ENCODE assay signal across 8 mouse cellular contexts in genomic region chr14:31251626-31252025, GRCm38 (mm10). TPM values are rescaled to one million over a fixed set of nuclear protein-coding genes. Genes with fewer than 3 reads are reported as not detected.
A peak's percentile ranks its signal among the peaks of the same experiment; 100 is the strongest.
DNase-seq lines count a peak whose midpoint lies in the region; ATAC-seq and TF ChIP-seq lines count a peak whose summit lies in the region.

No protein-coding gene starts in this region.

- TF ChIP-seq CTCF in olfactory bulb, adult 2 months (IDR thresholded peaks at IDR 0.05; ENCODE audit: insufficient read depth, low read depth, low read length), result no peak

- TF ChIP-seq POLR2A in olfactory bulb, adult 2 months (IDR thresholded peaks at IDR 0.05; ENCODE audit: insufficient read depth, low read depth, low read length), result no peak

- ATAC-seq in lung, embryonic 16.5 days (ENCODE audit: low read depth), result no peak; the same call in 1 of the 2 replicates
- peak; percentile 36 for ATAC-seq in erythroblast, adult 5-6 weeks (replicated peaks; ENCODE audit: low FRiP score, poor library complexity, severe bottlenecking)
- 0 out of 2 replicates have a peak, but pooled peaks have one; percentile 40 for ATAC-seq in limb, embryonic 11.5 days (ENCODE audit: insufficient number of reproducible peaks, low FRiP score, low TSS enrichment, low read depth)

- H3K4me3 ChIP-seq in lung, embryonic 16.5 days (ENCODE audit: low read length), result peak overlapping the region; percentile 99
- peak overlapping the region; percentile 98 for H3K4me3 ChIP-seq in limb, embryonic 11.5 days (ENCODE audit: low read depth, low read length)
- peak overlapping the region; percentile 86 for H3K4me3 ChIP-seq in olfactory bulb, adult 2 months (ENCODE audit: insufficient read depth, low read depth, low read length)

- H3K9ac ChIP-seq in lung, embryonic 16.5 days (ENCODE audit: low read length), result peak overlapping the region; percentile 99
- H3K9ac ChIP-seq in limb, embryonic 11.5 days (ENCODE audit: low read length), result peak overlapping the region; percentile 95

- peaks cover 30% of the 10 kb centered on the region for H3K36me3 ChIP-seq in lung, embryonic 16.5 days (ENCODE audit: control insufficient read depth, insufficient read depth, low read length)
- H3K36me3 ChIP-seq in limb, embryonic 11.5 days (ENCODE audit: control insufficient read depth, insufficient read depth, low read length), result peaks cover 24% of the 10 kb centered on the region

- H3K4me1 ChIP-seq in lung, embryonic 16.5 days (replicated peaks; ENCODE audit: control insufficient read depth, insufficient read depth, low read length), result peaks cover 15% of the 10 kb centered on the region
- 0 out of 2 replicates have a peak, but pooled peaks cover 2% of the 10 kb centered on the region for H3K4me1 ChIP-seq in limb, embryonic 11.5 days (ENCODE audit: control insufficient read depth, insufficient read depth, low read length)
- peaks cover 2% of the 10 kb centered on the region; the same call in 1 of the 2 replicates for H3K4me1 ChIP-seq in olfactory bulb, adult 2 months (ENCODE audit: control insufficient read depth, insufficient read depth, low read length)

- no peak for DNase-seq in lung, postnatal 25 days (ENCODE audit: low spot score)
- DNase-seq in limb, embryonic 11.5 days (ENCODE audit: low spot score), result no peak
- DNase-seq in adrenal gland, adult (ENCODE audit: inconsistent age in 2 of 2, low spot score in 1 of 2), result no peak
- DNase-seq in adrenal gland, postnatal 25 days, result no peak
- DNase-seq in urinary bladder, adult 18-20 months (ENCODE audit: low spot score in 2 of 2), result no peak

- WGBS in lung, embryonic 16.5 days, result under 1% methylated on average over 15 of the region's 18 CpGs
- 3% methylated on average over 18 of the region's 18 CpGs for WGBS in limb, embryonic 11.5 days
- WGBS in olfactory bulb, adult 2 months, result 1% methylated on average over 18 of the region's 18 CpGs

- peak overlapping the region; percentile 62 for H3K27ac ChIP-seq in lung, embryonic 16.5 days (ENCODE audit: low read length)
- H3K27ac ChIP-seq in limb, embryonic 11.5 days (replicated peaks; ENCODE audit: low read depth, low read length), result no peak overlapping the region; the same call in 1 of the 2 replicates
- 0 out of 2 replicates have a peak overlapping the region, but pooled peaks have one; percentile 3 for H3K27ac ChIP-seq in olfactory bulb, adult 2 months (ENCODE audit: insufficient read depth, low read depth, low read length)

- no peaks in the 10 kb centered on the region for H3K27me3 ChIP-seq in lung, embryonic 16.5 days (ENCODE audit: control insufficient read depth, insufficient read depth, low read depth, low read length)
- no peaks in the 10 kb centered on the region for H3K27me3 ChIP-seq in limb, embryonic 11.5 days (ENCODE audit: control insufficient read depth, insufficient read depth, low read length)

- no peaks in the 10 kb centered on the region for H3K9me3 ChIP-seq in lung, embryonic 16.5 days (ENCODE audit: control insufficient read depth, low read length)
- H3K9me3 ChIP-seq in limb, embryonic 11.5 days (ENCODE audit: control insufficient read depth, low read length), result no peaks in the 10 kb centered on the region

- peak overlapping the region; percentile 88 for H3K4me2 ChIP-seq in lung, embryonic 16.5 days (ENCODE audit: low read depth, low read length)
- H3K4me2 ChIP-seq in limb, embryonic 11.5 days (ENCODE audit: low read depth, severe bottlenecking), result peak overlapping the region; percentile 68

RNA-seq across cellular contexts. Expression of gene Bap1, which starts 0.4 kb away (rescaled TPM):
- 79.8 and 82.2 TPM in 2 replicates for polyA plus RNA-seq in lung, embryonic 16.5 days (2015; fragmentation: Nextera tagmentation; extraction: Ambion mirVana)
- 4.0 and 11.1 TPM in 2 replicates for total RNA-seq in erythroblast, adult 5-6 weeks (2015; ENCODE audit: low replicate concordance)
- 22.9 and 32.1 TPM in 2 replicates for total RNA-seq in erythroblast, adult 5-6 weeks (2017; ENCODE audit: low replicate concordance)
- polyA plus RNA-seq in limb, embryonic 11.5 days (2014; fragmentation: Nextera tagmentation; extraction: Ambion mirVana), result 111 and 112 TPM in 2 replicates
- polyA plus RNA-seq in olfactory bulb, adult 2 months (2012; ENCODE audit: insufficient read depth, insufficient read length, low replicate concordance, missing spikeins), result not detected in 2 replicates
- total RNA-seq in adrenal gland, postnatal 25 days (2021), result 62.6 and 65.9 TPM in 2 replicates

RNA-seq across cellular contexts. Expression of gene Phf7, which starts 0.5 kb away (rescaled TPM):
- 13.5 TPM in 2 replicates for polyA plus RNA-seq in lung, embryonic 16.5 days (2015; fragmentation: Nextera tagmentation; extraction: Ambion mirVana)
- 4.8 and 11.5 TPM in 2 replicates for total RNA-seq in erythroblast, adult 5-6 weeks (2015; ENCODE audit: low replicate concordance)
- 2.5 and 4.8 TPM in 2 replicates for total RNA-seq in erythroblast, adult 5-6 weeks (2017; ENCODE audit: low replicate concordance)
- polyA plus RNA-seq in limb, embryonic 11.5 days (2014; fragmentation: Nextera tagmentation; extraction: Ambion mirVana), result 12.7 and 13.5 TPM in 2 replicates
- polyA plus RNA-seq in olfactory bulb, adult 2 months (2012; ENCODE audit: insufficient read depth, insufficient read length, low replicate concordance, missing spikeins), result not detected in 2 replicates
- 7.6 and 11.0 TPM in 2 replicates for total RNA-seq in adrenal gland, postnatal 25 days (2021)

RNA-seq across cellular contexts. Expression of gene Sema3g, which starts 34.0 kb away (rescaled TPM):
- polyA plus RNA-seq in lung, embryonic 16.5 days (2015; fragmentation: Nextera tagmentation; extraction: Ambion mirVana), result 2.3 and 2.7 TPM in 2 replicates
- not detected in 2 replicates for total RNA-seq in erythroblast, adult 5-6 weeks (2015; ENCODE audit: low replicate concordance)
- total RNA-seq in erythroblast, adult 5-6 weeks (2017; ENCODE audit: low replicate concordance), result not detected in 2 replicates
- 0.09 and 0.20 TPM in 2 replicates for polyA plus RNA-seq in limb, embryonic 11.5 days (2014; fragmentation: Nextera tagmentation; extraction: Ambion mirVana)
- not detected in 2 replicates for polyA plus RNA-seq in olfactory bulb, adult 2 months (2012; ENCODE audit: insufficient read depth, insufficient read length, low replicate concordance, missing spikeins)
- total RNA-seq in adrenal gland, postnatal 25 days (2021), result 6.3 and 7.5 TPM in 2 replicates

RNA-seq across cellular contexts. Expression of gene Nisch, which starts 34.9 kb away (rescaled TPM):
- 377 and 397 TPM in 2 replicates for polyA plus RNA-seq in lung, embryonic 16.5 days (2015; fragmentation: Nextera tagmentation; extraction: Ambion mirVana)
- total RNA-seq in erythroblast, adult 5-6 weeks (2015; ENCODE audit: low replicate concordance), result 30.2 and 34.1 TPM in 2 replicates
- total RNA-seq in erythroblast, adult 5-6 weeks (2017; ENCODE audit: low replicate concordance), result 19.5 and 21.8 TPM in 2 replicates
- polyA plus RNA-seq in limb, embryonic 11.5 days (2014; fragmentation: Nextera tagmentation; extraction: Ambion mirVana), result 346 and 377 TPM in 2 replicates
- polyA plus RNA-seq in olfactory bulb, adult 2 months (2012; ENCODE audit: insufficient read depth, insufficient read length, low replicate concordance, missing spikeins), result 606 and 1,155 TPM in 2 replicates
- 393 and 398 TPM in 2 replicates for total RNA-seq in adrenal gland, postnatal 25 days (2021)

RNA-seq across cellular contexts. Expression of gene Tnnc1, which starts 43.5 kb away (rescaled TPM):
- polyA plus RNA-seq in lung, embryonic 16.5 days (2015; fragmentation: Nextera tagmentation; extraction: Ambion mirVana), result 93.6 and 113 TPM in 2 replicates
- total RNA-seq in erythroblast, adult 5-6 weeks (2015; ENCODE audit: low replicate concordance), result not detected in 2 replicates
- not detected in 2 replicates for total RNA-seq in erythroblast, adult 5-6 weeks (2017; ENCODE audit: low replicate concordance)
- 16.6 and 18.7 TPM in 2 replicates for polyA plus RNA-seq in limb, embryonic 11.5 days (2014; fragmentation: Nextera tagmentation; extraction: Ambion mirVana)
- not detected in 2 replicates for polyA plus RNA-seq in olfactory bulb, adult 2 months (2012; ENCODE audit: insufficient read depth, insufficient read length, low replicate concordance, missing spikeins)
- total RNA-seq in adrenal gland, postnatal 25 days (2021), result 1.9 TPM in 1 of 2 replicates, not detected in the other
